Mouse (Mus musculus) layer of hippocampus, adult 9-10 months (tissue): ENCODE data around the gene Tas2r143.

ENCODE experiments used
- DNase-seq: peaks from one replicate; pipeline ENCODE4 v3.0.0; 2022; ENCODE audit warnings: low spot score

Tas2r143 gene

GRCm38 (mm10) chr6:42399938-42400337 lies at the start of gene Tas2r143:
TSS of gene Tas2r143 (plus strand) at chr6:42400238.
- no peak for DNase-seq

- DNase-seq = no peak
These were observed 48.9 kb upstream of the Tas2r143 start for GRCm38 (mm10) chr6:42350968-42351775.

DNA sequence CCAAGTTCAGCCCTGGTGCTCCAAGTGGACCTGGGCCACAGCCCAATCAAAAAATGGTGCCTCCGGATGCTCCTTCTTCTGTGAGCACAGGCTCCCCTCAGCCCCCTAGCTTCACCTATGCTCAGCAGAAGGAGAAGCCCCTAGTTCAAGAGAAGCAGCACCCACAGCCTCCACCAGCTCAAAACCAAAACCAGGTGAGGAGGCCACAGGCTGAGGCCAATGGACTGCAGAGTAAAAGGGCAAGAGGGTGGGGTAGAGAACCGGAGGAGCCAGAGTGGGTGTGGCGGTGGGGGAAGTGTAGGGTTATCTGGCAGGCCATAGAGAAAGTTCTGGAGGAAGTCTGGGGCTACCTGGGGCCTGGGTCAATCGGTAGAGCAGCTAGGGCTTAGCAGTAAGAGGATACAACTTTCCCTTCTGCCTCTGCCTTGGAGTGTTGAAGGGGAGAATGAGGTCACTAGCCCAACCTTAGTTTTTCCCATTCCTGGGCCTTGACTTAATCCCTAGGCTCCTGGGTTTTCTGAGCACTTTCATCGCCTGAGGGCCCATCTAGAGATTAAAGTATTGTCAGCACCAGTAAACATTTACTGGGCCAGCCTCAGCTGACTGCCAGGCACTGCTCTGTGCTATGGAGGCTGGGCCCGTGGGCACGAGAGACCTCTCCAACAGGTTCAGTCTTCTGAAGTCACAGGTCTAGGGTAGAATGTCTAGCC lies 48.1 kb upstream of the Tas2r143 start:
- DNase-seq = no peak

GRCm38 (mm10) chr6:42352486-42352846 lies 47.6 kb upstream of the Tas2r143 start:
- no peak for DNase-seq

GRCm38 (mm10) chr6:42353180-42353579 lies 46.9 kb upstream of the Tas2r143 start:
- no peak for DNase-seq

DNA sequence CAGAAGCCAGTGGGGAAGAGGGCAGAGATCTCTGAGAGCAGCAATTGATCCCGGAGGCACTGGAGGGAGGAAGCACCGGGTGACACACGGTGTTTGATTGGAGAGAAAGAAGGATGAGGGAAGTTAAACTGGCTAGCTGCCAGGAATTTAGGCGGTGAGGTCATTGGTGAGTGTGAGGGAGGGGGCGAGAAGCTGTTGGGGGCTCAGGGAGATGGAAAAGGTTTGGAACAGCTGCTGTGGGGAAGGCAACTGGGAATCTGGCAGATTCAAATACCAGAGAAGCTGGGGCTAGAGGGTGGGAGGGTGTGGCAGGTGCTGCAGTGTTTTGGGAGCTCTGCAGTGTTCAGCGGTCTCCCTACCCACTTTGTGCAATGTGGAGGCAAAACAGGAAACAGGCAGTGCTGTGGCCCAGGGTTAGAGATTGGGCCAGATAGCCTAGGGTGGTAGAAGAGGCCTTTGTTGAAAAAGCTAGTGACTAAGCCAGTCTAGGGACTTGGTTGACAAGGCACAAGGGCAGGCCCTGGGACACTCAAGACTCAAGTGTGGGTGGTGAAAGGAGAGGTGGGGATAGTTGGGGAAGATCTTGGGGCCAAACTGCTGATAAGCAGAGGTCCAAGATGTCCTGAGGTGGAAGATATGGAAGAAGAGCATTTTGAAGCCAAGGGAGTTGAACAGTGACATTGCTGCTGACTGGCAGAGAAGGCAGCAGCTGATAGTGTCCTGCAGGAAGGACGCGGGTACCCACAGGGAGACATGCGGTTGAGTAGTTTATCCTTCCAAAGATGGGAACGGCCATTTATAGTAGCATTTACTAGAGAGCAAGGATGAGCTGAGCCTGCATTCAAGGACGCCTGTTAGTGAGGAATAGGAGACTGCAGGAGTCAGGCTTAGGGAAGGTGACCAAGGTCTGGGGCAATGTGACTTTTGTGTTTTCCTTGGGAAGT lies 45.7 kb upstream of the Tas2r143 start:
- no peak for DNase-seq

GRCm38 (mm10) chr6:42355366-42355765 lies 44.7 kb upstream of the Tas2r143 start:
- DNase-seq = no peak

- DNase-seq = no peak
These were observed 44.0 kb upstream of the Tas2r143 start for GRCm38 (mm10) chr6:42355794-42356600.

- no peak for DNase-seq
These were observed 43.1 kb upstream of the Tas2r143 start for GRCm38 (mm10) chr6:42356913-42357312.

GRCm38 (mm10) chr6:42357901-42358300 lies 42.1 kb upstream of the Tas2r143 start:
- DNase-seq = no peak

DNA sequence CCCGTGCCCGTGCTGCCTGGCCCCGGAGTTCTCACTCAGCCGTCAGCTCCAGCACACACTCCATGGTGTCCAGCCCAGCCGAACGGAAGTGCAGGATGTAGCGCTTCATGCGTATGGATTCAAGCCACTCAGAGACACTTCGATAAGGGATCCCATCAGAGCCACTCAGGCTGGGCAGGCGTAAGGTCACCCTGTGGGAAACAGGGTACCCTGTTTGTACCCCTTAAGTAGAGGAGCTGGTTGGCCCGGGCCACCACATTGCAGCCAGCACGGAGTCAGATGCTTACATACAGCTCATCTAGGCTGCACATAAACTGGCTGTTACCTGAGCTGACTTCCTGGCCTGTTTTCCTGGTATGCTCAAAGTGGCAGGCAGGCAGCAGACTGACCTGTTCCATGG lies 41.1 kb upstream of the Tas2r143 start:
- DNase-seq = no peak

DNA sequence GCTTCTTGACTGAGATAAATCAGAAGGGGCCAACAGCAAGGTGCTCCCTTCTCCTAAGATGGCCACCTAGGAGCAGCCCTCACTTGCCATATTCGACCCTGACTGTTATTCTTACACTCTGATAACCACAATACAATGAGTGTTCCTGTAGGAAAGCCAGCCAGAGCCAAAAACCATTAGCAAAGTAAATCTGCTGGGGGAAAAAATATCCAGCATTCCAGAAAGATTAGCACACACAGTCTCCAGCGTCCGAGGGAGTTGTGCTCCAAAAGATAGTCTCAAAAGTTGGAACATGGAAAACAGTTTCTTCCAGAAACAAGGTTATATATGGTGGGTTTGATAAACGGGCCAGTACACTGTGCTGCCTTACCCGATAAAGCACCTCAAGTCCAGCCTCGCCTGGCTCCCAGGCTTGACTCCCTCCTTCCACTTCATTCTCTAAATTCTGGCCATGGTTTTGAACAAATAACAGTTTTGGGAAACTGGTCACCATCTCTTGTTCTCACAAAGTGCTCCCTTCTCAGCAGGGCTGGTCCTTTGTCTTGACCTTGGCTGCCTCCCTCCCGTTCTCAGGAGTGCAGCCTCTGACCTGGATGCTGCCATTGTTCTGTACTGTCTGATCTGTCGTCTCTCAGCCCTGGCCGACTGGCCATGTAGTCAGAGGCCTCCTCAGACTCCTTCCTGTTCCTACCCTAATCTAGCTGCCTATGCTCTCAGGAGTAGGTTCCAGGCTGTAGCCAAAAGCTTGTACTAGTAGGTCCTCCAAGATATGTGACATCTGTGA lies 40.5 kb upstream of the Tas2r143 start:
- no peak for DNase-seq

GRCm38 (mm10) chr6:42360231-42360840 lies 39.7 kb upstream of the Tas2r143 start:
- DNase-seq = no peak

- no peak for DNase-seq
These were observed 38.8 kb upstream of the Tas2r143 start for GRCm38 (mm10) chr6:42361041-42361895.

DNA sequence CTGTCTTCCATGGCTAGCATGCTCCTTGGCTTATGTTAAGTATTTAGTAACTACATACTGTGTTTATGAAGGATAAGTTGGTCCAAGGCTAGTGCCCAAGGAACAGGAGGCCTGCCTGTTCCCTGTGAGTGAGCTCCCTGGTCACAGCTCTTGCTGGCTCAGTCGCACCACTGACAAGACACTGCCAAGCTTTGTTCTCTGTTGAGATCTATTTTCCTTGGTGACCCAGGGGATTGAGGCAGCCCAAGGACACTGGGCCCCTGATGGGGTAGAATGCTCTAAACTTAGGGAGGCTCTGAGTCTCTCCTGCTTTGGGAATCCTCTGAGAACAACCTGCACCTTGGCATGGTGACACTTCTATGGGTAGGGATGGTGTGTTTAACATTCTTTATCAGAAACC lies 38.0 kb upstream of the Tas2r143 start:
- DNase-seq = no peak

- no peak for DNase-seq
These were observed 37.5 kb upstream of the Tas2r143 start for GRCm38 (mm10) chr6:42362497-42362896.

GRCm38 (mm10) chr6:42362974-42363373 lies 37.1 kb upstream of the Tas2r143 start:
- DNase-seq = no peak

DNA sequence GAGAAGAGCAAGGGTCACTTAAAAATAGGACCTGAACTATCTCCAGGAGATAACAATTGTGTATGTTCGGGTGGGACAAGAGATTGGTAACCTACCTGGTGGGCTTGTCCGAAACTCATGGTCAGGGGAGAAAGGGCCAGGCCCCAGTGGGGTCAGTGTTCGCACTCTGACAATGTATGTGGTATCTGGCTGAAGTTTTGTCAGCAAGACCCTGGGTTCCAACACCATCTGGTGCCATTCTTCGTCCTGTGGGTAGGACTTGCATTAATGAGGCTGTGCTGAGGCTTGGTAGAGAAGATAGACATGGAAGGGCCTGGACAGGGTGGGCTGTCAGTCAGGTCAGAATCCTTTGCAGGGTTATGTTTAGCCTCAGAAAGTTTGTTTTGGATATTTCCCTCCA lies 36.0 kb upstream of the Tas2r143 start:
- DNase-seq = no peak

DNA sequence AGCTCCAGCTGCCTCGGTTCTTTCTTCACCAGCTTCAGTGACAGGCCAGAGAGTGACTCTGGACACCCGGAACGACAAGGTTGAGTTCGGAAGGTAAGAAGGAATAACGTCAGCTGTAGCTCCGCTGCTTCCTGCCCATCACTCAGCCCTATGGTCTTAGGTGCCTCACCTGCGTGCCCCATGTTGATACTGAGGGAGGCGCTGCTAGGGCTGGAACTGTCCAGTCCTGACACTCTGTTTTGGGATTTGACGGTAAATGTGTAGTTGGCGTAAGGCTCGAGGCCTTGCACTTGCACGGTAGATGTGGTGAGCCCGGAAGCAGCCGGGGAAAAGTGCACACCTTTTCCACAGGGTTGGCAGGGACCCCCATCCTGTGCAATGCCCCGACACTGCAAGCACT lies 35.4 kb upstream of the Tas2r143 start:
- DNase-seq = no peak
